Mouse (Mus musculus) intestine, embryonic 16.5 days (tissue): ENCODE data around the gene Rnf103. TPM values are rescaled to one million over a fixed set of nuclear protein-coding genes. Genes with fewer than 3 reads are reported as not detected.

ENCODE experiments used
- ATAC-seq: fragments of 200-750 bp; cut with Nextera tagmentation; 2 replicates; pipeline ENCODE4 v1.8.0; 2017; ENCODE audit warnings: moderate TSS enrichment, moderate library complexity
- H3K27ac ChIP-seq: fragments of 300-500 bp; sonication (generic); 2 replicates; pipeline ENCODE4 v1.5.1; 2014; ENCODE audit warnings: mild to moderate bottlenecking, low read length
- H3K27me3 ChIP-seq: fragments of 300-500 bp; sonication (generic); replicated peaks from 2 replicates; pipeline ENCODE4 v1.6.1; 2014; ENCODE audit warnings: low read length, control low read depth, mixed read lengths; ENCODE audit not compliant: control insufficient read depth, insufficient read depth
- H3K36me3 ChIP-seq: fragments of 300-500 bp; sonication (generic); 2 replicates; pipeline ENCODE4 v1.6.1; 2014; ENCODE audit warnings: low read length, control low read depth; ENCODE audit not compliant: control insufficient read depth, insufficient read depth
- H3K4me1 ChIP-seq: fragments of 300-500 bp; sonication (generic); 2 replicates; pipeline ENCODE4 v1.6.1; 2014; ENCODE audit warnings: low read length, control low read depth, mixed read lengths; ENCODE audit not compliant: control insufficient read depth, insufficient read depth
- H3K4me2 ChIP-seq: fragments of 300-500 bp; sonication (generic); 2 replicates; pipeline ENCODE4 v1.6.1; 2014; ENCODE audit warnings: low read depth, low read length, control low read depth
- H3K4me3 ChIP-seq: fragments of 300-500 bp; sonication (generic); 2 replicates; pipeline ENCODE4 v1.5.1; 2014; ENCODE audit warnings: mild to moderate bottlenecking, low read length
- H3K9ac ChIP-seq: fragments of 300-500 bp; sonication (generic); 2 replicates; pipeline ENCODE4 v1.6.1; 2014; ENCODE audit warnings: low read depth, low read length
- H3K9me3 ChIP-seq: fragments of 300-500 bp; sonication (generic); 2 replicates; pipeline ENCODE4 v1.6.1; 2016; ENCODE audit warnings: low read length, control low read depth; ENCODE audit not compliant: control insufficient read depth
- WGBS: fragments of 180-500 bp; shearing (Covaris S2); extraction: QIAGEN DNeasy Blood & Tissue Kit; methylation state at CpG from one replicate; pipeline ENCODE4 v1.1.7; 2014; 5-methylcytosine and 5-hydroxymethylcytosine counted together
- polyA plus RNA-seq: library from polyadenylated mRNA; unstranded; fragments of >200 nt; fragmentation: Nextera tagmentation; extraction: Ambion mirVana; gene quantifications from 2 replicates; pipeline ENCODE4 v1.2.1, GENCODE M21; 2015

Gene Rnf103
- polyA plus RNA-seq, 1 experiment from 2014 or later: 8.5 TPM

DNA sequence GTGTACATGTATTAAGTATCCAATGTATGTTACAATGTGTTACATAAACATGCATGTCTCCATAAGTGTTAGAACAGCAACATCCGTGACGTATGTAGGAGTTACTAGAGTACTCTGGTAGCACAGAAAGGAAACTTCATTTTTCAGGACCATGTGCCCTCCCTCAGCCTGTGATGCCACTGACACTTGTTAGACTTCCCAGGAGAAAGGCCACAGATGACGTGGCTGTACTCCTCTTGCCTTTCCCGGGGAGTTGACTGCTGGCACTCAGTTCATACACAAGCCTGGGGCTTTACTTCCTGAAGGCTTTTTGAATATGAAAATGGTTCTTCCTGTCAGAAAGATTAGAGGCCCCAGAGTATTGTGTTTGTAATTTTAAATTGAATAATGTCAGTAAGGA, 10.4 kb downstream of the Rnf103 start:
- 0 out of 2 replicates have a peak, but pooled peaks cover 3% of the 10 kb centered on the region for H3K4me1 ChIP-seq
- H3K27ac ChIP-seq: no peak overlapping the region
- H3K36me3 ChIP-seq: peaks cover 7% of the 10 kb centered on the region
- no peaks in the 10 kb centered on the region for H3K9me3 ChIP-seq
- no peaks in the 10 kb centered on the region for H3K27me3 ChIP-seq
- H3K4me2 ChIP-seq: no peak overlapping the region
- no peak overlapping the region for H3K9ac ChIP-seq
- H3K4me3 ChIP-seq: no peak overlapping the region
- WGBS: 74% methylated on average over 4 of the region's 4 CpGs
- ATAC-seq: peak; percentile 36; the same call in 1 of the 2 replicates

DNA sequence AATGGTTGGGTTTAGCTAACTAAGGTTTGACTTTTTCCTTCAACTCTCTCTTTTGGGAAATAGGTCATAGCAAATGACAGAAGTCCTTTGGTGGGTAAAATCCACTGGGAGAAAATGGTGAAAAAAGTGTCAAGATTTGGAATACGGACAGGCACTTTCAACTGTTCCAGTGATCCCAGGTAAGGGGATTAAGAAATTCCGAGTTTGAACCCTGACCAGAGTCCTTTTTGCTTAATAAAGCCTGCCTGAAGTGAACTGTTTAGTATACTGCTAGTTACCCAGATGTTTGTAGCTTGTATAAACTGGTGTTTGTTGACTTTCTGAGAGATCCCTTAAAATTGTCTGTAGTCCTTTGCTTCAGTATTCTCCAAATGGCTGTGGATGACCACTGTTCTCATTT, 12.0 kb downstream of the Rnf103 start:
- Histone ChIP-seq H3K27ac (no peak overlapping the region), H3K9me3 (no peaks in the 10 kb centered on the region), H3K9ac (no peak overlapping the region), H3K36me3 (peaks cover 7% of the 10 kb centered on the region), H3K4me1 (0 out of 2 replicates have a peak, but pooled peaks cover 3% of the 10 kb centered on the region), H3K27me3 (no peaks in the 10 kb centered on the region), H3K4me2 (no peak overlapping the region), H3K4me3 (no peak overlapping the region)
- ATAC-seq: no peak
- 89% methylated on average over 2 of the region's 2 CpGs for whole genome bisulfite sequencing

DNA sequence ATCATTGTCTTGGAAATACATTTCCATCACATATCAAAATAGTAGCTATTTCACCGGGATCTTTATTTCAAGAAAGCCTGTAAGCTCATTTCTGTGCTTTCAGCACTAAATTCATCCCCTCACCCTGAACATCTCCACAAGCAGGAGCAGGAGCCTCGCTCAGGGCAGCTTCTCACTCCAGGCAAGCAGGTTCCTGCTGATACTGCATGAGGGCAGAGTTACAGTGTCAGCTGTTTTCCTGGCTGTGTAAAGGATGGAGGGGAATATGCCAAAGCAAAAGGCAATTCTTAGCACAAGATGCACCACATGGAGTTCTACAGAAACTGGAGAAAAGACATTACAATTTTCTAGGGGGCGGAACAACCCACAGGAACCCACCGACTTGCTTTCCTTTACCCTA, 25.8 kb downstream of the Rnf103 start:
- H3K9me3 ChIP-seq: no peaks in the 10 kb centered on the region
- no peaks in the 10 kb centered on the region for H3K4me1 ChIP-seq
- H3K27me3 ChIP-seq: no peaks in the 10 kb centered on the region
- H3K27ac ChIP-seq: no peak overlapping the region
- ATAC-seq: no peak
- H3K4me2 ChIP-seq: no peak overlapping the region
- H3K9ac ChIP-seq: no peak overlapping the region
- H3K4me3 ChIP-seq: no peak overlapping the region
- 91% methylated on average over 4 of the region's 4 CpGs for WGBS
- no peaks in the 10 kb centered on the region for H3K36me3 ChIP-seq

DNA sequence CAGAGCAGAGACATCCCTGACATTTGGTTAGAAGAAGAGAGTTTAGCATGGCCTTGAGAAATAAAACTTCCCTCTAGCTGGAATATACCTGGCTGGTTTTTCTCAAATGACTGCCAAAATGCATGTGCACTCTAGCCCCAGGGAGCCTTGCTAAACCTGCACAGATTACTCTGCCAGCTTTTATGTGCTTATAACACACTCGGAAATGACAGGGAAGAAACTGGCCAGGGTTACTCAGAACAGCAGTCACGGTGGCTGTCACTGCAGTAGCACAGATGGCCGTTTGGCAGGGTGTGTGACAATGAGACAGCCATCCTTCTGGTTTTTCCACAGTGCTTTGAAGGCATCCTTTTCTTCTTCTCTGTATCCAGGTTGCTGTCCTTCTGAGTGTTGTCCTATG, 31.9 kb downstream of the Rnf103 start:
- WGBS: 54% methylated on average over 3 of the region's 3 CpGs
- no peaks in the 10 kb centered on the region for H3K9me3 ChIP-seq
- no peak for ATAC-seq

DNA sequence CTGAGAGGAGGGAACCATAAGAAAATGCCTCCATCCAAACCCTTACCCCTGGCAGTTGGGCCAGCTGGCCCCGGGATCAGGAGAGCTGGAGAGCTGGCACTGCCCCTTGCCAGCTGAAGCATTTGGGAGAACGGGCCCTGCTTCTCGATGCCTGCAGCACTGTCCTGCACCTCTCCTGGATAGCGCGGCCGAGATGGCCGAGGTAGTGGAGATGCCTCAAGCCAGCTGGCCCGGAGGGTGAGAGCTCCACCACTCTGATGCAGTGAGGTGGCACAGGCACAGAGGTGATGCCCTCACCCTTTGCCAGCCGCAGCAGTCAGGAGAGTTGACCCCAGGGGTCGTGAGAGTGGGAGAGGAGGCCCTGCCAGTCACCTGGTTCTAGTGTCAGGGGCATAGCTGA, 33.4 kb downstream of the Rnf103 start:
- Histone ChIP-seq H3K4me1 (no peaks in the 10 kb centered on the region), H3K9me3 (no peaks in the 10 kb centered on the region), H3K27me3 (no peaks in the 10 kb centered on the region), H3K9ac (no peak overlapping the region), H3K27ac (no peak overlapping the region), H3K4me2 (no peak overlapping the region), H3K36me3 (no peaks in the 10 kb centered on the region), H3K4me3 (no peak overlapping the region)
- WGBS: 83% methylated on average over 10 of the region's 10 CpGs
- no peak for ATAC-seq

More for the DNA sequence above, 31.9 kb downstream of the Rnf103 start:
- no peaks in the 10 kb centered on the region for H3K27me3 ChIP-seq
- no peaks in the 10 kb centered on the region for H3K36me3 ChIP-seq
- H3K9ac ChIP-seq: no peak overlapping the region
- no peak overlapping the region for H3K4me3 ChIP-seq
- H3K27ac ChIP-seq: no peak overlapping the region
- no peak overlapping the region for H3K4me2 ChIP-seq
- no peaks in the 10 kb centered on the region for H3K4me1 ChIP-seq

DNA sequence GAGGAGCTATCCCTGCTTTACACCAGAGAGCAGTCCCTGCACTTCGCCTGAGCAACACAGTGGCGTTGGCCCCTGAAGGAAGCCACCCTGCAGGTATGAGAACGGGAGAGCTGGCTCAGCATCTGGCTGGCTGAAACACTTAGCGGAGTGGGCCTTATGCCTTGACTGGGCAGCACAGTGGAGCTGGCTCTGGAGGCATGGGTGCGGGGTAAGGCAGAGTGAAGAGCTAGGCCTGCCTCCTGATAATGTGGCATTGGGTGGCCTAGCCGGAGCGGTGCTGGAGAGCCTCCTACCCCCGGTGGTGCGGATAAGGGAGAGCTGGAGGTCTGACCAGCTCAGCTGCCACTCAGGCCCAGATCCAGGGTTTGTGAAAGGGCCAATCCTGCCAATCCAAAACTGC, 34.1 kb downstream of the Rnf103 start:
- Histone ChIP-seq H3K36me3 (no peaks in the 10 kb centered on the region), H3K9me3 (no peaks in the 10 kb centered on the region), H3K27ac (no peak overlapping the region), H3K4me3 (no peak overlapping the region), H3K27me3 (no peaks in the 10 kb centered on the region), H3K4me2 (no peak overlapping the region), H3K9ac (no peak overlapping the region), H3K4me1 (no peaks in the 10 kb centered on the region)
- WGBS: 90% methylated on average over 9 of the region's 9 CpGs
- ATAC-seq: no peak

DNA sequence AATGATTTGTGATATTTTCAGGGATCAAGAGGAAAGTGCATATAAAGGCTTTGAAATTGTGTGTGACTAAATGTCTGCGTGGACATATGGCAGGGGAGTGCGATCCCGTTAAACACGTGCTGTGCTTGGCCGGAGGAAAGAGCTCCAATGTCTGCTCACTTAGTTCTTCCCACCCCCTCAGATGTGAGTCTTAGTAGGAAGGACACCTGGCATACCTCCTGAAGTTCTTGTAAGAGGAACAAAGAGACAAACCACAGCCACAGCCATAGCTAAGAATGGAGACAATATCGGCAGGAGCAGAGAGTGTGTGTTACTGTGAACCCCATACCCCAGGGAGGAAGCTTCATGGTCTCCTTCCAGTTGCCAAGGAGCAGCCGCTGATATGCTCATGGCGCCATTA, 36.5 kb downstream of the Rnf103 start:
- no peaks in the 10 kb centered on the region for H3K4me1 ChIP-seq
- no peak overlapping the region for H3K27ac ChIP-seq
- H3K9ac ChIP-seq: no peak overlapping the region
- H3K4me2 ChIP-seq: no peak overlapping the region
- ATAC-seq: no peak
- H3K27me3 ChIP-seq: no peaks in the 10 kb centered on the region
- no peaks in the 10 kb centered on the region for H3K9me3 ChIP-seq
- no peak overlapping the region for H3K4me3 ChIP-seq
- WGBS: 88% methylated on average over 8 of the region's 8 CpGs
- H3K36me3 ChIP-seq: no peaks in the 10 kb centered on the region

DNA sequence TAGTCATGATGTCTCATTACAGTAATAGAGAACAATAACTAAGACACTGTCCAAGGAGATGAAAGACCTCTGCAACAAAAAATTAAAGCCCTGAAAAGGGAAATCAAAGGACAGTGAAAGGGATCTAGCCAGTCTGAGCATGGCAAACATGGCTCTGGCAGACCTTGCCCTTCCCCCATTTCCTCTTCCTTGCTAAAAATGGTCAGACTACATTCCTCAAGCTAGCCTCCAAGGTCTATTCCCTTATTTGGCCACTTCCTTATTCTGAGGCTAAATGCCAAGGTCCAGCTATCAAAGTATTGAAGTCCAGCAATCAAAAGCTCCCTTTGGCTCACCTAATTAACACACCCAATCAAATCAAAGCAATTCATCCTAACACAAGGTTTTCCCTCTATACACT, 43.6 kb downstream of the Rnf103 start:
- Histone ChIP-seq H3K36me3 (no peaks in the 10 kb centered on the region), H3K9ac (no peak overlapping the region), H3K27me3 (no peaks in the 10 kb centered on the region), H3K4me1 (no peaks in the 10 kb centered on the region), H3K4me3 (no peak overlapping the region), H3K9me3 (no peaks in the 10 kb centered on the region), H3K4me2 (no peak overlapping the region), H3K27ac (no peak overlapping the region)
- no peak for ATAC-seq

DNA sequence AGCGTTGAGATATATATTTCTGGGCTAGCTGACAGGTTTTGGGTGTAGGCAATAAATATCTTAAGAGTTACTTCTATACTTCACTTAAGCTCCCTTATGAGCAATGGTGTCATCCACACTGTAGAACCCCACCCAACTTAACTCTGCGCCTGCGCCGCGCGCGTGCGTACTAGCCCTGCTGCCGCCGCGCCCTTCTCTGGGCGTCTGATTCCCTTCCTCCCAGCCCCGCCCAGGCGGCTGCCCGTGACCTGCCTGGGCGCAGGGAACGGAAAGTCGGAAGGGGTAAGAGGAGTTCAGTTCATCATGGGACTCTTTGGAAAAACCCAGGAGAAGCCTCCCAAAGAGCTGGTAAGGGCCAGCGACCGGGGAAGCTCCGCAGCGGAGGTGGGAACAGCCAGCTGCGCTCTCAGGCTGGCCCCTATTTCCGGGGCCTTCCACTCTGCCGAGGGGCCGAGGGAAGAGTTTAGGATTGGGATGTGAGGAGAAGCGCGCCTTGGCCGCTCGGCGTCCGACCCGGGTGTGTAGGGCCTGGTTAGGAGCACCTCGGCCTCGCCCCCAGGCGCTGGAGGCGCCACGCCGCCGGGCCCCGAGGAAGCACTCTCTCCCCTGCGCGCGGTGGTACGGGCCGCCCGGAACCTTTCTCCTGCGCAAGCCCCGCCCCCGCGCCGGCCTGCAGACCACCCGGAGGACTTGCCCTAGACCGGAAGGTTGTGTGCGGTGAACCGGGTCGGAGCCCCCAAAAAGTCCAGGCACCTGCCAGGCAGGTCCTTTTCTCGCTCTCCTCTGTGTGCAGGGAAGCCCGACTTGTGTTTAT, 50.2 kb downstream of the Rnf103 start, which contains the start of gene Chmp3:
Gene Chmp3, plus strand, starts transcription at position 112 of the 814 bp plus-strand sequence.
- WGBS: under 1% methylated on average over 58 of the region's 59 CpGs
- peak; percentile 99 for ATAC-seq
- Histone ChIP-seq H3K27me3 (no peaks in the 10 kb centered on the region), H3K4me1 (0 out of 2 replicates have a peak, but pooled peaks cover 2% of the 10 kb centered on the region), H3K9ac (peak within 1 kb of the TSS; percentile 87), H3K4me3 (peak within 1 kb of the TSS; percentile 82), H3K27ac (peak within 1 kb of the TSS; percentile 93), H3K9me3 (no peaks in the 10 kb centered on the region), H3K4me2 (peak within 1 kb of the TSS; percentile 57), H3K36me3 (no peaks in the 10 kb centered on the region)
